Mouse (Mus musculus): ENCODE results near the gene Gm8879.
"Not testable (repeated sequence)": the region's sequence is repeated elsewhere in the genome, so short reads cannot be mapped to it uniquely, and the experiment has no call there.

The Gm8879 gene

DNA sequence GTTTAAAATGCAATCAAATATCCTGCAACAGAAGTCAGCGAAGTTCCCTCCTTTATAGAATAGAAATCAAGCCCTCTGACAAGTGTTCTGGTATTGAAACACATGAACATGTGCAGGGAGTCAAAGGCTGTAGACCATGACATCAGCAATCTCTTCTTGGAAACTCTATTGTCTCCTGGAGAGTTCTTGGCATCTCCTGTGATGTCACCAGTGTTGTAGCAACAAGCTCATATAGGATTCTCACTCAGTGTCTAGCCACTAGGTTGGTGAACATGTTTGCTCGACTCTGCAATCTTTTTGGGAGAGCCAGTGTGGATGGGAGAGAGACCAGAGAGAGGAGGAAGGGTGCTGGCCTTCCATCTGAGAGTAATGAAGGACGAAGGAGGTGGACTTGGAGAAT lies at the start of gene Gm8879:
Gene Gm8879 (plus strand): TSS at position 301 of the 400 bp plus-strand sequence.
- DNase-seq (ENCODE audit: low spot score in 2 of 2), result not testable (repeated sequence)

DNA sequence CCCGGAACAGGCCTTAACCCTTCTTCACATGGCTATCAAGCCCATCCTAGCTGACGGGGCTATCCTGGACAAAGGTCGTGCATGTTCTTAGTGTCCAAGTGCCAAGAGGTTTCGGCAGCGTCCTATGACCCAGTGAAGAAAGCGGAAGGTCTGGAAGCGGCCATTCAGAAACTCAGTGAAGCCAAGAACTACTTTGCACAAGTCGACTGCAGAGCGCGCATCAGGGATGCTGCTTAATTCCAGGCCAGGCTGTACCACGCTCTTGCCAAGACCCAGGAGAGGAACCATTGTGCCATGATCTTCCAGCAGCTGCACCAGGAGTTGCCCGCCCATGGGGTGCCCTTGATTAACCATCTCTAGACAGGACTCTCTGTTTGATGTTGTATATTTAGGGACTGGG lies 10.6 kb downstream of the Gm8879 start:
- DNase-seq (ENCODE audit: low spot score in 2 of 2), result not testable (repeated sequence)
